Mouse (Mus musculus): ENCODE measurements around the gene Gm10840.

DNA sequence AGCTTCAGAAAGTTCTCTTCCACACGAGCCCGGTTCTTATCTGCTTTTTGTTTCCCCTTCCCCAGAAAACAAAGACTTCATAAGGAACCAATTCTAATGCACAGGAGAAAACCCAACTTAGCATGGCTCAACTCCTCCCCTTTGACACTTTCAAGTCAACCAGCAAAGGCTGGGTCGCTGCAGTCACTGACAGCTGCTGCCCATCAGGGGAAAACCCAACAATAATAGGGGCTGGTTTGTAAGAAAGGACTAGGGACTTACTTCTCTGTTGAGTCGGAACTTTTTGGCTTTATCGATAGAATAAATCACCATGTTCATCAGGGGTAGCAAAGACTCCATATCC, 41.4 kb downstream of the Gm10840 start, which contains the start of gene Strada:
- TF ChIP-seq EP300 (IDR thresholded peaks at IDR 0.05; ENCODE audit: insufficient read depth, low read depth, low read length) (no peak), POLR2A (IDR thresholded peaks at IDR 0.05; ENCODE audit: insufficient read depth, low read length) (no peak), CTCF (IDR thresholded peaks at IDR 0.05; ENCODE audit: low read depth, low read length) (no peak)

All from ES-Bruce4 (cell line).